Comparison of ENCODE assay signal across 16 mouse cellular contexts in genomic region chr16:59459259-59459861, GRCm38 (mm10). TPM values are rescaled to one million over a fixed set of nuclear protein-coding genes. Genes with fewer than 3 reads are reported as not detected.
DNase-seq lines count a peak whose midpoint lies in the region; ATAC-seq lines count a peak whose summit lies in the region.
"Not testable (repeated sequence)": the region's sequence is repeated elsewhere in the genome, so short reads cannot be mapped to it uniquely, and the experiment has no call there.
"Had no signal": no experiment of that assay in that cellular context is flagged by ENCODE, and none has a peak within 500 bp of the region (broad histone marks: within the 10 kb centered on the region; RNA-seq: fewer than 3 reads in every experiment).

No protein-coding gene starts in this region.

- H3K9ac ChIP-seq in heart, embryonic 14.5 days (ENCODE audit: low read length); liver, embryonic 15.5 days: not testable (repeated sequence)

- H3K4me2 ChIP-seq in heart, embryonic 14.5 days (ENCODE audit: low read length); liver, embryonic 15.5 days: not testable (repeated sequence)

- H3K27me3 ChIP-seq in heart, embryonic 14.5 days (ENCODE audit: control insufficient read depth, insufficient read depth, low read length); liver, embryonic 15.5 days: not testable (repeated sequence)

- H3K36me3 ChIP-seq in heart, embryonic 14.5 days (ENCODE audit: control insufficient read depth, insufficient read depth, low read length); liver, embryonic 15.5 days (replicated peaks): not testable (repeated sequence)

- ATAC-seq in activated CD4-positive, CD25-positive, alpha-beta regulatory T cell, adult 4 months = peak; percentile 90
- ATAC-seq in heart, embryonic 14.5 days (ENCODE audit: insufficient number of reproducible peaks, insufficient read depth, low FRiP score, low read depth) = 0 out of 2 replicates have a peak, but pooled peaks have one; percentile 21
- peak; percentile 88 for ATAC-seq in inflammation-experienced regulatory T-cells, adult 6 months
- ATAC-seq in liver, embryonic 15.5 days (ENCODE audit: insufficient read depth) = peak; percentile 44
- peak; percentile 99 for ATAC-seq in megakaryocyte progenitor cell, adult 5-6 weeks (replicated peaks; ENCODE audit: poor library complexity)

- H3K4me3 ChIP-seq in heart, embryonic 14.5 days (ENCODE audit: control insufficient read depth in 1 of 2, insufficient read depth in 1 of 2, low read depth in 1 of 2, low read length in 2 of 2); liver, embryonic 15.5 days (replicated peaks): not testable (repeated sequence)

- H3K9me3 ChIP-seq in heart, embryonic 14.5 days (ENCODE audit: control insufficient read depth, low read length); liver, embryonic 15.5 days (replicated peaks): not testable (repeated sequence)

- DNase-seq in 416B (ENCODE audit: low read depth) = peak; percentile 80
- DNase-seq in natural killer cell, adult 2 months (ENCODE audit: low spot score in 2 of 2) = peak; percentile 56 to 64
- DNase-seq in thymus, adult 18-20 months = peak; percentile 15 to 48

- H3K27ac ChIP-seq in heart, embryonic 14.5 days (replicated peaks in 1 of 2; ENCODE audit: control insufficient read depth in 1 of 2, insufficient read depth in 1 of 2, low read depth in 2 of 2, low read length in 2 of 2); liver, embryonic 15.5 days (replicated peaks): not testable (repeated sequence)

- 78% methylated on average over 5 of the region's 5 CpGs for WGBS in heart, embryonic 14.5 days
- 33% methylated on average over 4 of the region's 5 CpGs for WGBS in liver, embryonic 15.5 days (ENCODE audit: insufficient replicate concordance)

- H3K4me1 ChIP-seq in heart, embryonic 14.5 days (ENCODE audit: control insufficient read depth in 2 of 2, insufficient read depth in 2 of 2, low read length in 2 of 2); liver, embryonic 15.5 days (replicated peaks): not testable (repeated sequence)

RNA-seq across cellular contexts. Expression of gene Riox2, which starts 12.2 kb away (rescaled TPM):
- 10 to 100 TPM; 81.2 to 94.4 TPM for polyA plus RNA-seq in activated CD4-positive, CD25-positive, alpha-beta regulatory T cell, adult 4 months (2017; shearing (Covaris generic))
- 24.2 and 25.9 TPM in 2 replicates for polyA plus RNA-seq in heart, embryonic 14.5 days (2014; fragmentation: Nextera tagmentation; extraction: Ambion mirVana)
- 100 to 1,000 TPM in 2 of 3 experiments, 10 to 100 TPM in 1; 93.1 to 105 (median 101) TPM for polyA plus RNA-seq in inflammation-experienced regulatory T-cells, adult 6 months (2017; shearing (Covaris generic))
- polyA plus RNA-seq in liver, embryonic 15.5 days (2015; fragmentation: Nextera tagmentation; extraction: Ambion mirVana) = 13.9 TPM in 2 replicates
- total RNA-seq in megakaryocyte progenitor cell, adult 5-6 weeks (2015) = 38.3 and 49.5 TPM in 2 replicates
- total RNA-seq in megakaryocyte progenitor cell, adult 5-6 weeks (2017) = 50.7 and 70.6 TPM in 2 replicates

RNA-seq across cellular contexts. Expression of gene Gabrr3, which starts 52.2 kb away (rescaled TPM):
- not detected for polyA plus RNA-seq in activated CD4-positive, CD25-positive, alpha-beta regulatory T cell, adult 4 months (2017; shearing (Covaris generic))
- polyA plus RNA-seq in heart, embryonic 14.5 days (2014; fragmentation: Nextera tagmentation; extraction: Ambion mirVana) = not detected in 2 replicates
- polyA plus RNA-seq in inflammation-experienced regulatory T-cells, adult 6 months (2017; shearing (Covaris generic)) = not detected
- polyA plus RNA-seq in liver, embryonic 15.5 days (2015; fragmentation: Nextera tagmentation; extraction: Ambion mirVana) = not detected in 2 replicates
- total RNA-seq in megakaryocyte progenitor cell, adult 5-6 weeks (2015) = not detected in 2 replicates
- not detected in 2 replicates for total RNA-seq in megakaryocyte progenitor cell, adult 5-6 weeks (2017)
- total RNA-seq: adrenal gland, postnatal 4 days; gastrocnemius, adult 8-10 months had no signal
- polyA plus RNA-seq: heart, adult 2 months; heart, postnatal 0 days; hindbrain, embryonic 16.5 days; lung, adult 2 months; small intestine, adult 2 months; stomach, embryonic 15.5 days had no signal

Comparison
In these comparisons a context has a peak if more than half of its experiments do, and no peak if none do; other contexts are left out.
1. ATAC-seq: peak in every context shown above with its lines; median percentile 99 in megakaryocyte progenitor cell, adult 5-6 weeks; 90 in activated CD4-positive, CD25-positive, alpha-beta regulatory T cell, adult 4 months; 88 in inflammation-experienced regulatory T-cells, adult 6 months; 44 in liver, embryonic 15.5 days; 21 in heart, embryonic 14.5 days.